Mouse (Mus musculus) B cell, adult 2 months (primary cell): ENCODE measurements around the gene Glyctk.

Source experiments
- DNase-seq, 2 experiments: peaks; one replicate each; pipeline ENCODE4 v3.0.0; 2022

Gene Glyctk

DNA sequence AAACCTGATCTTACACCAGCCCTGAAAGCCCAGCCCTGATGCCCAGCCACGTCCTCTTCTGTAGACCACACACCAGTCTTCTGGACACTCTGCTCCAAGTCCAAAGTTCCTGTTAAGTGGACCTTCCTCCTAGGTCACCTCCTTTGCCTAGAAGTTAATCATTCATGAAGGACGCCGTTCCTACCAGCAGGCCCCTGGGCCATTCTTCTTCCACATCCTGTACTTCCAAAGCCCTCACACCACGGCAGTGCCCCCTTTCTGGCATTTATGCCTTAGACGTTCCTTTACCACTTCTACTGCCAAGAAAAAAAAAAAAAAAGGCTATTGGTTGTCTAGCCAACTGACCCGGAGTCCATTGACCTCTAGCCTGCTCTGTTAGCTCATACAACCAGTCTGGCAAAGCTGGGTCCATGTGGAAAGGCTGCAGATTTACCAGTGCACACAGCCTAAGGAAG, at the start of gene Glyctk:
Gene Glyctk (minus strand): TSS at position 102 of the 455 bp plus-strand sequence.
- no peak for DNase-seq

DNA sequence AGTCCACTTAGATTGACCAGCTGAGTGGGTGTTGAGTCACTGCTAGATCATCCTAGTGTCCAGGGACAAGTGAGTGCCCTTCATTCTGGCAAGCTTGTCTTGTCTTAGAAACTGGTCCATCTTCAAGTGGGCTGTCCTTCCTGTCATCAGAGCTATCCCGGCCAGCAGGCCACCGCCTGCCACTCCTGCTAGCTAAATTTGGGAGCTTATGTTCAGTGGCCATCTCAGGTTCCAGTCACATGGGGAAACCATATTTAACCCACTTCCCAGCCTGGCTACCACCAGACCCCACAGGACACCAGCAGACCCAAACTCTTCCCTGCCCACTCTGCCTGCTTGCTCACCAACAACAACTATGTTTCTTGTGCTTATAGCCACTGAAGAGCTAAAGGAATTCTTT, 48.6 kb upstream of the Glyctk start:
- DNase-seq = no peak

GRCm38 (mm10) chr9:106205713-106206290, 47.9 kb upstream of the Glyctk start:
- no peak for DNase-seq

GRCm38 (mm10) chr9:106203990-106204851, 46.3 kb upstream of the Glyctk start:
- DNase-seq = peak; percentile 39 to 49

DNA sequence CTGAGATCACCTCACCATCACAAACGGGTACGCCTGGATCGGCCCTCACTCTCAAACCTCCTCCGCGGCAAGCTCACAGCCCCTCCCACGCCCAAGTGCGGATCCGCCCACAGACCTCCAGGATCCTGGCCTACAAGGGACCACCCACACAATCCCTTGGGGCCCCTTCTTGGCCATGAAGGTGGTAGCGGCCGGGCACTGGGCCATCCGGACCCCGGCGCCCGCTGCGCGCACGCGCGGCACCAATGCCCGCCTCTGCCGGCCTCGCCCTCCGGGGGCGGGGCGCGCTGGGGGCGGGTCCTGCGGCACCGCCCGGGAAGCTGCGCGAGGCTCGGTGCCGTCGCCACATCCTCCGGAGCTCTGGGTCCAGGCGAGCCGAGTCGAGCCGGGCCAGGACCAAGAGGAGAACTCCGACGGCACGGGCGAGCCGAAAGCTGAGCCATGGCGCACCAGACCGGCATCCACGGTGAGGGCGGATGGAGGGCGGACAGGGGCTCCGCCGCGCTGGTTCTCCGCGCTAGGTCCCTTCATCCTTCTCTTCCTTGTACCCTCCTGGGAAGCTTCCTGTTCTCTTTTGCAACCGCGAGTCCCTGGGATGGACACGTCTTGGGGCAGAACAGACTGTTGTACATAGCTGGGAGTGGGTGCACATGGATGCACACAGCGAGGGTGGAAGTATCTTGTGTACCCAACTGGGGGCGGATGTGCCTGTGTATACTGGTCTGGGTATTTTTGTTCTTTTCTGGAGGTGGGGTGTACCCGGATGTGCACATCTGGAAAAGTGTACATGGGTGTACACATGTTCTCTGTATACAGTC, 45.1 kb upstream of the Glyctk start, which contains the start of gene Twf2:
Gene Twf2 (plus strand): TSS at position 290 of the 818 bp plus-strand sequence.
- peak; percentile 89 to 93 for DNase-seq

- DNase-seq = no peak
These were observed 44.0 kb upstream of the Glyctk start for GRCm38 (mm10) chr9:106201895-106202294.

DNA sequence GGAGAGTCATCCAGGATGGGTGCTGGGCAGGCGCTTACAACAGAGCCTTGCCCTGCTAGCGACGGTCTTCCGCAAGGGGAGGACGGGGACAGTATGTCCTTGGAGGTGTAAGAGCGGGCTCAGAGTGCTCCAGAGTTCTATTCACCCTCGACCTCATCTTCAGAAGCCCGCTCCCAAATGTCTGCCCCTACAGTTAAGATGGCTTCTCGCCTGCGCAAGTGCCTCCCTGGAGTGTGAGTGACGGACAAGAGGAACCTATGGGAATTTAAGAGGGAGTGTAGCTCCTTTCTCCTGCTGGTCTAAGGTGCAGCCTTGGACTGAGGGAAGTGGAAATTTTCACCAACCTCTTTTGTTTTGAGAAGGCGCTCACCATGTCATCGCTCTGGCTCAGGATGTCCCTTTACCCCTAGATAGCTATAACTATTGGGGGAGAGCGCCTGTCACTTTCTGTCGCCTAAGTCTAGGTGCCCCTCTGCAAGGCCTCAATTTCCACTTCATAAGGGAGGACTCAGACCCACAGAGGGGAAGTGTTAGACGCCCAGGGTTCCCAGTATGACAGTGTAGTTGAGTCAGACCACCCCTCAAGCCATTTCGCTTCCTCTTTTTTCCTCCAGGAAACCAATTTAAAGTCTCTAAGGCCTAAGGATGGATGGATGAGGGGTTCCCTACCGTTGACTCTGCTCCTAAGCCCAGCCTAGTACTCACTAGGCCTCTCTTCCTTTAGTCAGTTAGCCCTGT, 41.8 kb upstream of the Glyctk start, which contains the start of gene Ppm1m:
Gene Ppm1m (minus strand): TSS at position 212 of the 738 bp plus-strand sequence.
- DNase-seq = no peak

- DNase-seq = peak; percentile 79
These were observed 41.1 kb upstream of the Glyctk start for GRCm38 (mm10) chr9:106198962-106199458.

GRCm38 (mm10) chr9:106197732-106198131, 39.8 kb upstream of the Glyctk start:
- DNase-seq = no peak

DNA sequence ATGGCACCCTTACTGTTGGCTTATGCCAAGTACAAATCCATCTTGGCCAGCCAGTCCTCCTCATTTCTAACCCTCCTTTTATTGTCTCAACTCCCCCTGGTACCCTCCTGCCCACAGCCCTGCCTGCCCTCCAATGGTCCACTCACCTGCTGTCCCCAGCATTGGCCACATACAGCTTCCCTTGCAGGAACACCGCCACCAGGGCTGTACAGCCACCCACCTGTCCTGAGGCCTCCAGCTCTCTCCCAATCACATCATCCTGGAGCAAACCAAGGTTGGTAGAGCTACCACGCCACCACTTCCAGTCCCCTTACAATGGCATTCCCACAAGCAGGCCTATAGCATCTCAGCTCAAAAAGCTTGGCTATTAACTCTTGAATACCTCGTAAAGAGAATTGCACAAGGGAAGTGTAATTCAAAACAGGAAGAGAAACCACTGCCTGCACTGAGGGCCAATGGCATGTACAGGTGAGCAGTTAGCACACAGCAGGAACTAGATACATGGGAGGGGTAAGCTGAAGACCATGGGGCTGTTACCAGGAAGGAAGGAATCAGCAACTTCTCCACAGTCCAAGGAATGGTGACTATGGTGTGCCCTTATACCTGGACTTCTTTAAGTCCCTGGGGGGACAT, 39.3 kb upstream of the Glyctk start:
- peak; percentile 43 to 48 for DNase-seq

DNA sequence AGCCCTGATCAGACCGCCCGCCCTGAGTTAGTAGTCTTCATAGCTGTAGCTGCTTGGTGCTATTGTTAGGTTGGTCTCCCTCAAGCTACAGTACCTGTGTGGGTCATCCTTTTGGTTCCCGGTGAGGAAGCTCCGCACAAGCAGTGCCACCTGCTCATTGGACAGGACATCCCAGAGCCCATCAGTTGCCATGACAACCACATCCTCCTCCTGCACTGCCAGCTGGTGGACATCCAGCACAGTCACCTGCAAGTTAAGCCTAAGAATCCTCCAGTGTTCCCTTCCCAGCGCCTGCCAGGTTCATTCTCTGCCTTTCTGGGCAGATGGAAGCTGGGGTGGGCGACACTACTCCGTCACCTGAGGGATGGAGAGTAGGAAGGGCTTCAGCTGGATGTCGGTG, 37.8 kb upstream of the Glyctk start:
- DNase-seq = no peak

GRCm38 (mm10) chr9:106193930-106194807, 36.2 kb upstream of the Glyctk start:
- DNase-seq = no peak

DNA sequence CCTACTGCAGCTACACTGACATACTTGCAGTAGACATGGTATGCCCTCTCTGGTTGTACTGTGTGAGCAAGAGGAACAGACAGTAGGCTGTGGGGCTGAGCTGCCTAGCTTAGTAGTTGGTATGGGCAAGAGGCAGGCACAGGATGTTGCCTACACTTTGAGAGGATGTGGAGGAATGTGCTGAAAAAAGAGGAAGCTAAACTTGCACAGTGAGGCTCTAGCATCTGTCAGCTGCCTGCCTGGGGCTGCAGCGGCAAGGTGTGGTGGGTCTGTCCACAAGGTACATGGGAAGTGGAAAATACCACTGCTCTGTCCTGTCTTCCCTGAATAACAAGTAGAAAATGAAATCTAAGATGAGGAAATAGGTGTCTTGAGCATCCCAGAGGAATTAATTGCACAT, 35.1 kb upstream of the Glyctk start:
- peak; percentile 58 to 65 for DNase-seq

- no peak for DNase-seq
These were observed 34.1 kb upstream of the Glyctk start for GRCm38 (mm10) chr9:106192024-106192423.

DNA sequence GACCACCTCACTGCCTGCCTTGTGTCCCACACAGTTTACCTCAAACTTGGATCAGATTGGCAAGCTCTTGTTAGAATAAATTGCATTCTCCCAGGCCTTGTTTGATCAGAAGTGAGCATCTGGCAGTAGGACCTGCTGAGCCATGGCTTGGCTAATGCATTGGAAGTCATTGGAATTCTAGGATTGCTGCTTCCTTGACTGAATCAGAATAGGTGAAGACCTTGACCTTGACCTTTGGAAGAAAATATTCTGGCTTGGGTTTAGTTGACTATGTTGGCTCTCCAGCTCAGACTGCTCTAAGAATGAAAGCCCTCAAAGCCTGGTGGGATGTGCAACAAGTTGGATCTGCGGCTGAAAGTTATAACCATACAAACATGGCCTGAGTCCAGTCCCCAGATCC, 33.4 kb upstream of the Glyctk start:
- no peak for DNase-seq

- DNase-seq = no peak
These were observed 26.1 kb upstream of the Glyctk start for GRCm38 (mm10) chr9:106183996-106184395.

- no peak for DNase-seq
These were observed 24.2 kb upstream of the Glyctk start for GRCm38 (mm10) chr9:106182146-106182545.

DNA sequence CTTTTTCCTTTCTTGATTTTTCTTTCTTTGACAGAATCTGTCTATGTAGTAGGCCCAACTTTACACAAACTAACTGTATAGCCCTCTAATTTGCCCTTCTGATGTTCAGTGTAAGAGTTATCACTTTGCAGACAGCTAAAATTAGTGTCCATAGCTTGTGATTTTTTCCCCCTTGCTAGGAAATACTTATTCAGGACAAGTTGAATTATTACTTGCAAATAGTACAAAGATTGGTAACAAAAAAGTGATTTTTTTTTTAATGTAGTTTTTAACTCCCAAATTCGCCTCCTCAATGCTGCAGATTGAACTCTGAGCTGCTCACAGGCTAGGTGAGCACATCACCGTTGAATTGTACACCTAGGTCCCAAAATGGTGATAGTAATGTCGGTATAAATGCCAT, 22.0 kb upstream of the Glyctk start:
- no peak for DNase-seq

GRCm38 (mm10) chr9:106179454-106179853, 21.5 kb upstream of the Glyctk start:
- no peak for DNase-seq

DNA sequence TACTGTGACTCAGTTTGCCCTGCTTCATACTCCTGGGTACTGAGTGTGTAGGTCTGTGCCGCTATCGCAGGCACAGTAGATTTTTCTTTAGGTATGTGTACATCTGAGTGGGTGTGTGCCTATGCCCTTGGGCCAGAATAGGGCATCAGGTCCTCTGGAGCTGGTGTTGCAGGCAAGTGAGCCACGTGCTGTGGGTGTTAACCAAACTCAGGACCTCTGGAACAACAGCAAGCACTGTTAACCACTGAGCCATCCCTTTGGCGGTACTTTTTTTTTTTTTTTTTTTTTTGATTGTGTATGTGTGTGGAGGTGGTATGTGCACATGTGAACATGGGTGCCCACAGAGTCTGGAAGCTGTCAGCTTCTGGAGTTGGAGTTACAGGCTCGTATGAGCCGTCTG, 19.9 kb upstream of the Glyctk start:
- DNase-seq = no peak

DNA sequence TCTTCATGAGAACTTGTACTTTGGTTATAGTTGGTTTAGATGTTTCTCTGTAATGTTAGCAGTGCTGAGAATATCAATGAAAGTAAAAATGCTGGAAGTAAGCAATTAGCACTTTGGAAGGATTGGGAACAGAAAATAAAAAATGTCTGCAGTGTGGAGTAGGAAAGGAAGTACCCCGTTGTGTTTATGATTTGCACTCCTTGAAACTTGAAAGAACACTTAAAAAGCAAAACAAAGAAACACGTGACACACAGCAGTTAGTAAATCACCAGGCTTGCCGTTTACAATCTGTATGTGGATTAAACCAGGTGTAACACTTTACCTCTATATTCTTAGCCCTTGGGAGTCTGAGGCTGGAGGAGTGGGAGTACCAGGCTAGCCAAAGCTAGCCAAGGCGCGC, 18.8 kb upstream of the Glyctk start:
- no peak for DNase-seq
